Mouse (Mus musculus) hindbrain, embryonic 14.5 days (tissue): Measurements from ENCODE around the gene Olfr1341. TPM values are rescaled to one million over a fixed set of nuclear protein-coding genes. Genes with fewer than 3 reads are reported as not detected.

ENCODE experiments used
- ATAC-seq: fragments of 200-750 bp; cut with Nextera tagmentation; 2 replicates; pipeline ENCODE4 v1.8.0; 2017; ENCODE audit warnings: moderate number of reproducible peaks, mild to moderate bottlenecking, moderate TSS enrichment, moderate library complexity; ENCODE audit not compliant: low FRiP score
- DNase-seq: peaks from one replicate; pipeline ENCODE4 v3.0.0-alpha.2; 2015; ENCODE audit warnings: low spot score
- H3K27ac ChIP-seq: fragments of 300-500 bp; sonication (generic); 2 replicates; pipeline ENCODE4 v1.5.1; 2014; ENCODE audit warnings: mild to moderate bottlenecking, moderate library complexity
- H3K27me3 ChIP-seq: fragments of 300-500 bp; sonication (generic); 2 replicates; pipeline ENCODE4 v1.6.1; 2014; ENCODE audit warnings: mild to moderate bottlenecking, low read length, mixed read lengths; ENCODE audit not compliant: control insufficient read depth, insufficient read depth
- H3K36me3 ChIP-seq: fragments of 300-500 bp; sonication (generic); replicated peaks from 2 replicates; pipeline ENCODE4 v1.6.1; 2014; ENCODE audit not compliant: control insufficient read depth, insufficient read depth
- H3K4me1 ChIP-seq: fragments of 300-500 bp; sonication (generic); replicated peaks from 2 replicates; pipeline ENCODE4 v1.6.1; 2014; ENCODE audit warnings: antibody characterized with exemption, low read length, mixed read lengths; ENCODE audit not compliant: control insufficient read depth, insufficient read depth
- H3K4me2 ChIP-seq: fragments of 300-500 bp; sonication (generic); replicated peaks from 2 replicates; pipeline ENCODE4 v1.6.1; 2014; ENCODE audit warnings: mild to moderate bottlenecking, moderate library complexity
- H3K4me3 ChIP-seq: fragments of 300-500 bp; sonication (generic); replicated peaks from 2 replicates; pipeline ENCODE4 v1.5.1; 2014; ENCODE audit warnings: mild to moderate bottlenecking, low read length
- H3K9ac ChIP-seq: fragments of 300-500 bp; sonication (generic); 2 replicates; pipeline ENCODE4 v1.6.1; 2014
- H3K9me3 ChIP-seq: fragments of 300-500 bp; sonication (generic); 2 replicates; pipeline ENCODE4 v1.6.1; 2016; ENCODE audit warnings: low read length; ENCODE audit not compliant: control insufficient read depth
- WGBS: fragments of 180-500 bp; shearing (Covaris S2); extraction: QIAGEN DNeasy Blood & Tissue Kit; methylation state at CpG from one replicate; pipeline ENCODE4 v1.1.7; 2014; 5-methylcytosine and 5-hydroxymethylcytosine counted together
- polyA plus RNA-seq: library from polyadenylated mRNA; unstranded; fragments of >200 nt; fragmentation: Nextera tagmentation; extraction: Ambion mirVana; gene quantifications from 2 replicates; pipeline ENCODE4 v1.2.1, GENCODE M21; 2014

Olfr1341 gene
- polyA plus RNA-seq, result not detected in 2 replicates

DNA sequence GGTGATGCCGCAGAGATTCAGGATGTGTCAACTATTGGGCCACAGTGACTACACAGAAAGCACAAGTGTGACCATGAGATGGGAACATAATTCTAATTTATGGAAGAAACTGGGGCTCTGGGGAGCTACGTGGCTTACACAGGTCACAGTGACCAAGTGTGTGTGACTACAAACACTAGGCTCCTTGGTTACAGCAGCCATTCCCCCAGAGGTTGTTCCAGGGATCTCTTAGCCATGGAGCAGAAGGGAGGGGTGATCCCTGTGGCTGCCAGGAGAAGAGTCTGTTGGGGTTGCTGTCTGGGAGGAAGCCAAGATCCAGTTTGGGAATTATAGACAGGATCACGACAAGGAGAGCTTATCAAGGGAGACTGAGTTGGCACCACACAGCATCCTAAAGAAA lies at the start of gene Olfr1341:
Olfr1341 (plus strand) TSS at position 301 of the 400 bp plus-strand sequence.
- Histone ChIP-seq H3K27ac (no peak within 1 kb of the TSS), H3K9me3 (no peaks in the 10 kb centered on the region), H3K4me3 (no peak within 1 kb of the TSS), H3K4me2 (no peak within 1 kb of the TSS), H3K9ac (no peak within 1 kb of the TSS), H3K27me3 (no peaks in the 10 kb centered on the region), H3K36me3 (no peaks in the 10 kb centered on the region), H3K4me1 (no peaks in the 10 kb centered on the region)
- ATAC-seq, result no peak
- WGBS, result 79% methylated on average over 3 of the region's 3 CpGs
- no peak for DNase-seq

- H3K36me3 ChIP-seq, result no peaks in the 10 kb centered on the region
- H3K27ac ChIP-seq, result no peak within 1 kb of the TSS
- H3K4me1 ChIP-seq, result no peaks in the 10 kb centered on the region
- no peak within 1 kb of the TSS for H3K4me3 ChIP-seq
- H3K4me2 ChIP-seq, result no peak within 1 kb of the TSS
- DNase-seq, result no peak
- ATAC-seq, result no peak
- H3K27me3 ChIP-seq, result no peaks in the 10 kb centered on the region
- H3K9ac ChIP-seq, result no peak within 1 kb of the TSS
- H3K9me3 ChIP-seq, result no peaks in the 10 kb centered on the region
Measured at GRCm38 (mm10) chr4:118658652-118659051, 44.7 kb upstream of the Olfr1341 start, which contains the start of gene Olfr62. Gene Olfr62 (plus strand): TSS chr4:118658952.

DNA sequence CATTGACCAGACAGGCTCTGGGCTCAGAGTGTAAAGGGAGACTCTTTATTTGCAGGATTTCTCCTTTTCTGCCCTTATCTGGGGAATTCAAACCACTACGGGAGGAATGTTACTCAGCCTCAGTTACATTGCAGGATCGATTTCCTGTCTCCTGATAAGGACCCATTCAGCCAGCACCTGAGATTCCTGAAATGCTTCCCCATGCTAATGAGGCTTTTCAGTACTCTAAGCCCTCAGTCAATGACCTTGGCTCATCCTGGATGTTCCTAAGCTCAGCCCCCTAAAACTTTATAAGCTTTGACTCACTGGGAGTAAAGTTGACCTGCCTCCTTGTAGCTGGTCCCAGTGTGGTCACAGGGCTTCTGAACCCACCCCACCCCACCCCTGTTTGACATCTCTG lies 16.2 kb upstream of the Olfr1341 start:
- no peaks in the 10 kb centered on the region for H3K27me3 ChIP-seq
- 74% methylated on average over 2 of the region's 2 CpGs for WGBS
- ATAC-seq, result no peak

GRCm38 (mm10) chr4:118692412-118692973 lies 10.8 kb upstream of the Olfr1341 start, which contains the start of gene Olfr1342:
Gene Olfr1342 (minus strand): TSS chr4:118692756.
- WGBS, result 51% methylated on average over 12 of the region's 12 CpGs
- no peaks in the 10 kb centered on the region for H3K27me3 ChIP-seq
- DNase-seq (no peak), ATAC-seq (no peak)
- H3K9me3 ChIP-seq, result no peaks in the 10 kb centered on the region
- no peaks in the 10 kb centered on the region for H3K4me1 ChIP-seq
- no peak within 1 kb of the TSS for H3K4me2 ChIP-seq
- no peak within 1 kb of the TSS for H3K9ac ChIP-seq
- no peak within 1 kb of the TSS for H3K27ac ChIP-seq
- no peaks in the 10 kb centered on the region for H3K36me3 ChIP-seq
- H3K4me3 ChIP-seq, result no peak within 1 kb of the TSS

More for the DNA sequence above, 16.2 kb upstream of the Olfr1341 start:
- Histone ChIP-seq H3K27ac (no peak overlapping the region), H3K4me3 (no peak overlapping the region), H3K9ac (no peak overlapping the region), H3K4me2 (no peak overlapping the region), H3K4me1 (no peaks in the 10 kb centered on the region), H3K9me3 (no peaks in the 10 kb centered on the region), H3K36me3 (no peaks in the 10 kb centered on the region)
- DNase-seq, result no peak

DNA sequence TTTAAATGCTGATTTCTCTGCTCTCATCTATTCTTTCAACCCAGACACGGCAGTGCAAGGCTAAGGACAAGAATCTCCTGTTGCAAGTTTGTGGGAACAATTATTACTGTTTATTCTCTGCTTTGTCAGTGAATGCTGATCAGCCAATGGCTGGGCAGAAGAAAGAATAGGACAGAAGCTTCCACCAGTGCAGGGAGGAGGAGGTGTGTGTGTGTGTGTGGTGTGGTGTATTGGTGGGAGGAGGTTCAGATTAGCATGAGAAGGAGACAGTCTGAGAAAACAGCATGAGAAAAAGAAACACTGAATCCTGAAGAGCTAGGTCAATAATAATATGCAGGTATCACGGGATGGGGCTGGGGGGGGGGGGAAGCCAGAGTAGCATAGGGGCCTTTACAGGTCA lies 9.5 kb upstream of the Olfr1341 start:
- no peaks in the 10 kb centered on the region for H3K9me3 ChIP-seq
- no peaks in the 10 kb centered on the region for H3K27me3 ChIP-seq
- H3K4me1 ChIP-seq, result no peaks in the 10 kb centered on the region
- ATAC-seq, result no peak
- no peak for DNase-seq
- no peak overlapping the region for H3K27ac ChIP-seq
- no peaks in the 10 kb centered on the region for H3K36me3 ChIP-seq
- 23% methylated on average over 2 of the region's 2 CpGs for WGBS
- no peak overlapping the region for H3K4me2 ChIP-seq
- H3K4me3 ChIP-seq, result no peak overlapping the region
- no peak overlapping the region for H3K9ac ChIP-seq

- Histone ChIP-seq H3K4me2 (no peak overlapping the region), H3K9me3 (no peaks in the 10 kb centered on the region)
Measured at GRCm38 (mm10) chr4:118708086-118708485, 4.8 kb downstream of the Olfr1341 start.

GRCm38 (mm10) chr4:118711656-118712055 lies 8.3 kb downstream of the Olfr1341 start:
- no peak for ATAC-seq
- Histone ChIP-seq H3K4me2 (no peak overlapping the region), H3K27ac (no peak overlapping the region), H3K4me1 (no peaks in the 10 kb centered on the region), H3K27me3 (no peaks in the 10 kb centered on the region), H3K36me3 (no peaks in the 10 kb centered on the region), H3K9me3 (no peaks in the 10 kb centered on the region), H3K9ac (no peak overlapping the region), H3K4me3 (no peak overlapping the region)
- DNase-seq, result no peak
- WGBS, result 8% methylated on average over 1 of the region's 1 CpGs

More at GRCm38 (mm10) chr4:118708086-118708485, 4.8 kb downstream of the Olfr1341 start:
- Histone ChIP-seq H3K9ac (no peak overlapping the region), H3K27me3 (no peaks in the 10 kb centered on the region), H3K4me3 (no peak overlapping the region), H3K36me3 (no peaks in the 10 kb centered on the region), H3K27ac (no peak overlapping the region), H3K4me1 (no peaks in the 10 kb centered on the region)
- no peak for DNase-seq
- no peak for ATAC-seq
- 86% methylated on average over 5 of the region's 5 CpGs for WGBS

DNA sequence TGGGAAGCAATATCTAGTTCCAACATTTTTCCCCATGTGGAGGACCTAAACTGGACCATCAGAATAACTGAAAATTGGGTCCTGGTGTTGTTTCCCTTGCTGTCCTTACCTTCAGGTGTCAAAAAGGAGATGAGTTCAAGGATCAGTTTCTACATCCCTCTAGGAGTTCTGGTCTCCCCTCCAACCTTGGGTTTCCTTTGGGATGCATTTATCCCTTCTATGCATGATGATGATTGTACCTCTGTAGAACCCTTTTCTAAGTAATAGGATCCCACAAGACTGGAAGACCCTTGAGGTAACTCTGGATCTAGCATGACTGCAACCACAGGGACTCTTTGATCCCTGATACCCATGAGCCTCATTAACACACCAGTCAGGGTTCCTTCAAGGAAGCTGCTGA lies 16.5 kb downstream of the Olfr1341 start, which contains the start of gene Olfr1340:
Olfr1340 (plus strand) TSS at position 301 of the 400 bp plus-strand sequence.
- no peak within 1 kb of the TSS for H3K27ac ChIP-seq
- no peak for ATAC-seq
- no peaks in the 10 kb centered on the region for H3K36me3 ChIP-seq

DNA sequence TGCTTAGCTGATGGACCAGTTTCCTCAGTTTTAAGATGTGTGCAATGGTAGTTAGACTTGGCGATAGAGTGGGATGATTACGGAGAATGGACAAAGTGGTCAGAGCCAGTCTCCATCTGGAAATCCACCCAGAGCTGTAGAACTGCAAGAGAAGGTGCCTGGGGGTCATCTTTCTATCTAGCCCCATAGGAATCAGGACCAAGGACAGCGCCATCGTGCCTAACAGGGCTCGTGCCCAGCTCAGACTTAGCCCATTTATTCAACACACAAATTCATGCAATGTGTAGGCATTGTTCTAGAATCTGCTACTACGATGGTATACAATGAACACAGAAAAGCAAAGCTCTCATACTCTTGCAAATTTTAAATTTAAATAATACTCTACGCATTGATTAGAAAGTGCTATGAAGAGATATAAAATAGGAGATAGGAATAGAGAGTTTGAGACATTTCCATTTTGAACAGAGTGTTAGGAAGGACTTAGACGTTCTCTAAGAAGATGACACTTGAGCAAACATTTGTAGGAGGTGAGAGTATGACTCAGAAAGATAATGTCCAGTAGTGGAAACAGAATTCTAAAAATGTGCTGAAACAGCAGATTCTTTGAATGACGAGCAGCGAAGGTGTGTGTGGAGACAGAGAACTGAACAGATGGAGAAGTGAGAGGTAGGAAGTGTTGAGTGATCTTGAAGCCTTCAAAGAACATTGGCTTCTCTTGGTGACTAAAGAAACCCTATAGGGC lies 18.6 kb downstream of the Olfr1341 start:
- Histone ChIP-seq H3K27me3 (no peaks in the 10 kb centered on the region), H3K4me2 (no peak overlapping the region), H3K27ac (no peak overlapping the region), H3K4me3 (no peak overlapping the region), H3K36me3 (no peaks in the 10 kb centered on the region), H3K9ac (no peak overlapping the region), H3K9me3 (no peaks in the 10 kb centered on the region), H3K4me1 (no peaks in the 10 kb centered on the region)
- WGBS, result 63% methylated on average over 10 of the region's 10 CpGs
- ATAC-seq, result no peak
- no peak for DNase-seq

More for the DNA sequence above, 16.5 kb downstream of the Olfr1341 start, which contains the start of gene Olfr1340:
- Histone ChIP-seq H3K27me3 (no peaks in the 10 kb centered on the region), H3K4me1 (no peaks in the 10 kb centered on the region), H3K9me3 (no peaks in the 10 kb centered on the region), H3K4me3 (no peak within 1 kb of the TSS), H3K4me2 (no peak within 1 kb of the TSS), H3K9ac (no peak within 1 kb of the TSS)
- DNase-seq, result no peak
